In the genomic region with DNA sequence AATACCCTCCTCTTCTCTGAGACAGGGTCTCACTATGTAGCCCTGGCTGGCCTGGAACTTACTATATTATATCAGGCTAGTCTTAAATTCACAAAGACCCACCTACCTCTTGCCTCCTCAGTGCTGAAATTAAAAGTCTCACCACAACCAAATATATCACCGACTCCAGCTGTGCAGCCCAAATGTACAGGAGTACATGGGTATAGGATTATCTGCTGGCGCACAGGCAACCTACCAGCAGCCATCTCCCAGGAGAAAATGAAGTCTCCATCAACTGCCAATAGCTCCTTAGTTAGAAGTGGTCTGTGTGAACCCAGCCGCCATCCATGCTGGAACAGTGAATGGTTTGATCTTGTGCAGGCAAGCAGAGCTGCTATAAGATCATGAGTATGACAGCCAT, we compare ENCODE assay signal across 28 mouse cellular contexts.
"Had no signal": no experiment of that assay in that cellular context is flagged by ENCODE, and none has a peak within 500 bp of the region (broad histone marks: within the 10 kb centered on the region; RNA-seq: fewer than 3 reads in every experiment).

No protein-coding gene starts in this region.

- H3K4me2 ChIP-seq: embryonic facial prominence, embryonic 12.5 days; embryonic facial prominence, embryonic 13.5 days; embryonic facial prominence, embryonic 15.5 days; forebrain, embryonic 12.5 days; forebrain, embryonic 13.5 days; forebrain, embryonic 15.5 days had no signal

- H3K36me3 ChIP-seq: embryonic facial prominence, embryonic 10.5 days; embryonic facial prominence, embryonic 12.5 days; embryonic facial prominence, embryonic 13.5 days; embryonic facial prominence, embryonic 15.5 days; forebrain, embryonic 10.5 days; forebrain, embryonic 12.5 days; forebrain, embryonic 15.5 days had no signal

- H3K9me3 ChIP-seq: embryonic facial prominence, embryonic 10.5 days; embryonic facial prominence, embryonic 12.5 days; embryonic facial prominence, embryonic 13.5 days; embryonic facial prominence, embryonic 15.5 days; forebrain, embryonic 10.5 days; forebrain, embryonic 12.5 days; forebrain, embryonic 13.5 days; forebrain, embryonic 15.5 days had no signal

- DNase-seq: cerebellum, adult 2 months; cerebellum, adult 8-10 months; cerebellum, adult 9-10 months; cerebellum, adult 9-11 months; cerebellum, postnatal 10 days; cerebellum, postnatal 14 days; cerebellum, postnatal 25 days; cerebellum, postnatal 36 days; embryo, embryonic 11 days; forebrain, postnatal 0 days; gastrocnemius, adult 2 months; gastrocnemius, postnatal 10 days; gastrocnemius, postnatal 14 days; gastrocnemius, postnatal 25 days; gastrocnemius, postnatal 36 days; heart, adult 18-20 months; heart, adult 2 months had no signal

- ATAC-seq: forebrain, embryonic 13.5 days; forebrain, embryonic 14.5 days; forebrain, embryonic 15.5 days; forebrain, embryonic 16.5 days; forebrain, postnatal 0 days had no signal

- H3K4me1 ChIP-seq: embryonic facial prominence, embryonic 10.5 days; embryonic facial prominence, embryonic 12.5 days; embryonic facial prominence, embryonic 13.5 days had no signal

- H3K9ac ChIP-seq: embryonic facial prominence, embryonic 12.5 days; embryonic facial prominence, embryonic 13.5 days; embryonic facial prominence, embryonic 15.5 days; forebrain, embryonic 12.5 days; forebrain, embryonic 13.5 days; forebrain, embryonic 15.5 days; forebrain, postnatal 0 days had no signal

- H3K4me3 ChIP-seq: embryonic facial prominence, embryonic 10.5 days; embryonic facial prominence, embryonic 12.5 days; embryonic facial prominence, embryonic 13.5 days; embryonic facial prominence, embryonic 15.5 days; erythroblast, embryonic 14.5 days; forebrain, embryonic 10.5 days; forebrain, embryonic 12.5 days; forebrain, embryonic 13.5 days; forebrain, embryonic 15.5 days; gastrocnemius, adult 2 months; heart, adult 2 months had no signal

- H3K27me3 ChIP-seq: embryonic facial prominence, embryonic 12.5 days; embryonic facial prominence, embryonic 13.5 days; embryonic facial prominence, embryonic 15.5 days; forebrain, embryonic 13.5 days; forebrain, embryonic 15.5 days had no signal

- H3K27ac ChIP-seq: embryonic facial prominence, embryonic 10.5 days; embryonic facial prominence, embryonic 12.5 days; embryonic facial prominence, embryonic 13.5 days; embryonic facial prominence, embryonic 15.5 days; forebrain, embryonic 10.5 days; forebrain, embryonic 12.5 days; forebrain, embryonic 13.5 days; forebrain, embryonic 15.5 days; gastrocnemius, adult 2 months; heart, adult 2 months had no signal
